Mouse (Mus musculus) kidney, adult 2 months (tissue): ENCODE results near the gene Rbak.

Experiments
- CTCF ChIP-seq: fragments of 200-500 bp; conservative IDR thresholded peaks from 2 replicates; pipeline ENCODE4 v1.5.1; 2011; ENCODE audit warnings: low read depth, mild to moderate bottlenecking, control low read depth, low read length, moderate library complexity, mixed read lengths; ENCODE audit not compliant: insufficient read depth, insufficient read length
- POLR2A ChIP-seq: fragments of 200-500 bp; IDR thresholded peaks from one replicate; pipeline ENCODE4 v1.6.1; 2011; ENCODE audit warnings: low read depth, low read length, control low read depth

GRCm38 (mm10) chr5:143149536-143149935 is 31.0 kb downstream of the Rbak start:
- TF ChIP-seq CTCF (no peak), POLR2A (no peak)
